Mouse (Mus musculus): ENCODE data around the gene E030018B13Rik. TPM values are rescaled to one million over a fixed set of nuclear protein-coding genes. Genes with fewer than 3 reads are reported as not detected.

Gene E030018B13Rik
- not detected for total RNA-seq (2021)
- long read RNA-seq, experiment 1, result 0 reads
- long read RNA-seq, experiment 2, result 0 reads

GRCm38 (mm10) chr7:63916268-63916907 is at the start of gene E030018B13Rik:
Gene E030018B13Rik, plus strand, starts transcription at chr7:63916857.
- no peak for DNase-seq (ENCODE audit: low spot score in 2 of 2)

DNA sequence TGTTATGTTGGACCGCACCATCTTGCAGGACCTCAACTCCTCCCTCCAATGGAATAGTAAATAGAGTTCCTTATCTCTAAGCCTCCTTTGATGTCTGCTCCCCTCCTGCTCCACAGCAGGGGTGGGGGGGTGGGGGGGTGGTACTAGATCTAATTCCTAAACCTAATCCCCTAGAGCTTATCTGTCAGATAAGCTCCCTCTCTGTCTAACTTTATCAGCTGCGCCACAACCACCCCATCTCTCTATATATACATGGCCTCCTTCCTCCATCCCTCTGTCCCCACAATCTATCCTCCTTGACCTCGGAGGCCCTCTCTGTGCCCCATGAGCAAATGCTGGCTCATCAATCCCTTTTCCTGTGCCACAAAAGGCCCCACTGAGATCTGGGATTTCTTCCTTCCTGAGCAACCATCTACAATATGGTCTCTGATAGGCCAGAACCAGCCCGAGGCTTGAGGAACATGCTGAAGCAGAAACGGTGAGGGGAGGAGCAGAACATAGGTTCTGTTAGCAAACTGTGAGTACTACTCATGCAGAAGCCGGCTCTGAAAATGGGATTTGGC is 48.2 kb upstream of the E030018B13Rik start:
- DNase-seq (ENCODE audit: low spot score in 2 of 2), result no peak

DNA sequence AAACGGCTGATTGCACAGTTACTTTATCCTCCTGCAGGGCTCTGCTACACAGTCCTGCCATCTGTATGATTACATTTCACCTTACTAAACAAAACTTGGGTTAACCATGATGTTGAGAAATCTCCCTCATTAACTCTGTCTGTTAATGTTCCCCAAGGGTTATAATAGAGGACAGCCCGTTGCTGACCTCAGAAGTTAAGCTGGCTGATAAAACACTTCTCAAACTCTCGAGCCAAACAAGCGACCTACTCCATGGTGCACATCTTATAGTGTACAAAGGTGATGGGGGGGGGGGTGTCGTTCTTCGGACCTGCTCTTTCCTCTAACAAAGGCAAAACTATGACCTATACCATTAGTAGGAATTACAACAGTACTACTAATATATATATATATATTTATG is 45.0 kb upstream of the E030018B13Rik start:
- DNase-seq (ENCODE audit: low spot score in 2 of 2), result no peak

DNA sequence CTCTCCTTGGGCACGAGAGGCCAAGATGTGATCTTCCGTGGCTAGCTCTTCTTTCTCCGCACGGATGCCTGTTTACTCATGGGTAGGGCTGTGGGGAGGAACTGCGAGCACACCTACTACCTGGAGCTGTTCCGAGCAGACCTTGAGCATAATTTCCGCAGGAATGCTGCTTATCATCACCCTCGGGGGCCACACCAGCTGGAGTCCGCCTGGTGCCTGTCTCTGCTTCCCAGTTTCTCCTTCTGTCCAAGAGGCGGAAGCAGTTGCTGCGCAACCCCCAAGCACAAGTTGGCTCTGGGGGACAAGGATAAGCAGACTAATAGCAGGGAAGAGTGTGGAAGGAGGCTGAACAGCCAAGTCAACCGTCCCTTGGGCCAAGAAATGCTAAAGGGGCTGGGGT is 42.8 kb upstream of the E030018B13Rik start:
- DNase-seq (ENCODE audit: low spot score in 2 of 2), result no peak

DNA sequence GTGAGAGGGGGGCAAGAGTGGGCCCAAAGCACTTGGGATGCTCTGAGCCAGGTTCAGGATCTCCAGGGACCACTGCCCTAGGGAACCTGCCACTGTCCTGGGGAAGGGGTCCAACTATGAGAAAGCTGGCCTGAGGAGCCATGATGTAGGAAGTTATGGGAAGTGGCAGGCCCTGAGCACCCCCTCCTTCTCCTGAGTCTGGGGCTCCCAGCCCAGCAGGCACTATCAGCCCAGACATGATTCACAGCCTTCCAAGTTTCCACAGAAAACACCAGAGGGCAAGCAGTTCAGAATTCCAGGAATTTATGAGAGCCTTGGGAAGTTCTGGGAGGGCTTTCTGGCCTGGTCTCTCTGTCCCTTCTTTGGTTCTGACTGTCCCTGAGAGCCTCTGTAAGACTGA is 41.0 kb upstream of the E030018B13Rik start:
- DNase-seq (ENCODE audit: low spot score in 2 of 2), result no peak

DNA sequence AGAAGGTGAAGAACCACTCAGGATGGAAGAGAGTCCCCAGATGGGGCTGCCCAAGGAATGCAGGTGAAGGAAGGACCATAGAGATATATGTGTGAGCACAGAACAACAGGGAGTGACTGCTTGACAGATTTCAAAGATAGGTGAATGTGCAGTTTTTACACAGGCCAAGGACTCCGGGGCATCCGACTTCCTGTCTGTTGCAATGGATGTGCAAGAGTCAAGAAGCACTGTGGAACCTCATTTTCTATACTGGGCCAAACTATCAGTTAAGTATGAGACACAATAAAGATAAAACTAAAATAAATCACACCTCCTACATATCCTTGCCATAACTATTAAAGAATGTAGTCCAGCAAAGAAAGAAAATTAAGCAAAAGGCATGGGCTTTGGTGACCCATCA is 40.0 kb upstream of the E030018B13Rik start:
- no peak for DNase-seq (ENCODE audit: low spot score in 2 of 2)

DNA sequence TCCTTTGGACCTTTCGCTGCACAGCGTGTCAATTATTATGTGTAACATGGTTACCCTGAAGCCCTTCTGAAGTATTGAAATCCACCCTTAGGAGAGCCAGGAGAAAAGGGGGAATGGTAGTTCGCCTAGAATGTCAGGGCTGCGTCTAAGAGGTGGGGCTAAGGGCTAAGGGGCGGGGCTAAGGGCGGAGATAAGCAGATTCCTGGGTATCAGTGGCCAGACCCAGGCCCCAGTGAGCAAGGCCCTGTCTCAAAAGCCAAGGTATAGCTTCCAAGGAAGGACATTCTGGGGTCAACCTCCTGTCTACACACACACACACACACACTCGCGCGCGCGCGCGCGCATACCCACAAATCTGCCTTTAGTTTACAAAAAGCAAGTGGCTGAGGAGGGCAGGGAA is 39.0 kb upstream of the E030018B13Rik start:
- no peak for DNase-seq (ENCODE audit: low spot score in 2 of 2)

DNA sequence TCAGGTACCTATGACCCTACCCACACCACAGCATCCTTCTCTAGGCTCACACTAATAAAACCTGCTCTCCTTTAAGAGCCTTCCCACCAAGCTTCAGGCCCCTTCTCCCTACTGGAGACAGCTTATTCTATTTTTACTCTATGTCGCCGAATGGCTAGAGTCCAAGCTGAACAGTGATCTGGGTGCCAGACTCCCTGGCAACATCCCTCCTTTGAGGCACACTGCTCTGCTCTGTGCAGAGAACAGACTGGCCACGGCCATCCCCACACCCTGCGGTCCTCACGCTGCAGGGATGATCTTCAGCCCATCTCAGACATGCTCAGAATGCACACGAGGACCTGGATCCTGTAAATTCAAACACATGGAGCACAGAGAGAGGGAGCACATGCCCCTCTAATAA is 37.1 kb upstream of the E030018B13Rik start:
- no peak for DNase-seq (ENCODE audit: low spot score in 2 of 2)

GRCm38 (mm10) chr7:63882739-63883138 is 33.9 kb upstream of the E030018B13Rik start:
- no peak for DNase-seq (ENCODE audit: low spot score in 2 of 2)

GRCm38 (mm10) chr7:63885025-63885424 is 31.6 kb upstream of the E030018B13Rik start:
- DNase-seq (ENCODE audit: low spot score in 2 of 2), result no peak

- no peak for DNase-seq (ENCODE audit: low spot score in 2 of 2)
These were observed 29.6 kb upstream of the E030018B13Rik start for GRCm38 (mm10) chr7:63887034-63887551.

GRCm38 (mm10) chr7:63887602-63888123 is 29.0 kb upstream of the E030018B13Rik start:
- no peak for DNase-seq (ENCODE audit: low spot score in 2 of 2)

DNA sequence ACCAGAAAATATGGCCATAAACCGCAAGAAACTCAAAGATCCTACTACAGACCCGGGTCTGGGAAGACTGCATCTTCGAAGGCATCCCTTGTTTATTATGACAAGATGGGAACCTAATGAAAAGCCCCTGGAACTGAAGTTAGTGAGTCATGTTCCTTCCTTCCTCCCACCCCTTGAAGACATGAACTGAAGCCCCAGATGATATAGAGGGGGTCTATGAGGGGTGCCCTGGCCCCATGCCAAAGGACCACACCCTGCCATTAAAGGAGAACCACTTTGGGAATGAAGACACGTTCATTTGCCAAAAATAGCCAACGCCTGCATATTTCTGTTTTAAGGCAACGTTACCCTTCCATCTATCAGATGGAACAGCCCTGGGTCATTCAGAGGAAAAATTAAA is 28.0 kb upstream of the E030018B13Rik start:
- no peak for DNase-seq (ENCODE audit: low spot score in 2 of 2)

DNA sequence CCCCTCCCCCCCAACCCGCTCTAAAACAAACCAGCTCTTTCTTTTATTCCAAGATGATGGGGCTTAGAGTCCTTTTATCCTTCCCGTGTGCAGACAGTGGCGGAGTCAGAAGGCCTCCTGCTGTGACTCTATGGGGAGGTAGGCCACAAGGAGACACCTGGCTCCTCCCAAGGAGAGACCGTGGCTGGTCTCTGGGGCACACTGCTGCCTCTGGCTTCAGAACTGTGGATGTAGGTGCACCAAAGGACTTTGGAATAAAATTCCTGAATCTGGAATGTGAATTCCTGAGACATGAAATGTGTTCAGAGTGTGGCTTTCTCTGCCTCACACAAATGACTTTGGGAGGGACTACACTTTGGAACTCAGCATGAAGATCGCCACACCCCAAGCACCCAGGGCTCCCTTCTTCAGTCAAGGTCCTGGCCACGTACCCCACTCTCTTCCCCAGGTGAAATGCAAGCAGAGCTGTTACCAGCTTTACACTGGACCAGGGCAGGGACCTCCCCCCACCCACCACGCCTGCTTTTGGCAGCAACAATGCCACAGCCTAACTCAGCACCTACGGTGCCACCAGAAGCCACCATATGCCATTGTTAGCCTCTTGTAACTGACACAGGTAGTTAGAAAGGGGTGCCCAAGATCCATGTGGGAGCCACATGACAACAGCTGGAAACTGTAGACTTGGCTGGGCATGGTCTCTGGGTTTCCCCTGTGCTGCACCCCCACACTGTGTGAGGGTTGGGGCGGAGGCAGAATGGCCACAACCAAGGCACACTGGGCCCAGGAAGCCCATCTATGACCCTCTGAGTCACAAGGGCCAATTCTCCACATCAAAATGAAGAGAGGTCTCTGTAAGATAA is 27.3 kb upstream of the E030018B13Rik start:
- no peak for DNase-seq (ENCODE audit: low spot score in 2 of 2)

- no peak for DNase-seq (ENCODE audit: low spot score in 2 of 2)
These were observed 25.1 kb upstream of the E030018B13Rik start for GRCm38 (mm10) chr7:63891488-63892075.

DNA sequence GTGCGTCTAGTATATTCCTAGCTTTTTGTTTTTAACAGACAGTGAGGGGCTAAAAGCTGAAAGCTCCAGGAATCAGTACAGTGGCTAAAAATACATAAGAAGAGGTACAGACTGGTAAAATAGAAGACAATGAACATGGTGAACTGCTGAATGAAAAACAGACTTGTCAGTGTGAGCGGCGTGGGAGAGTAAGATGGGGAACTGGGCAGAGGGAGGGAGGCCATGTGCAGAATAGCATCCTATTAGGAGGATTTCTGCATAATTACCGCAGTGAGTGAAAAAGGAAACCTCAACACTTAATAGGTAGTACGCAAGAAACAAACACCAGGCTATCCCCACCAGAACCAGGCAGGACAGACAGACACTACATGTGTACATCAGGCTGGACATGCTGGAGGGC is 23.5 kb upstream of the E030018B13Rik start:
- DNase-seq (ENCODE audit: low spot score in 2 of 2), result no peak

DNA sequence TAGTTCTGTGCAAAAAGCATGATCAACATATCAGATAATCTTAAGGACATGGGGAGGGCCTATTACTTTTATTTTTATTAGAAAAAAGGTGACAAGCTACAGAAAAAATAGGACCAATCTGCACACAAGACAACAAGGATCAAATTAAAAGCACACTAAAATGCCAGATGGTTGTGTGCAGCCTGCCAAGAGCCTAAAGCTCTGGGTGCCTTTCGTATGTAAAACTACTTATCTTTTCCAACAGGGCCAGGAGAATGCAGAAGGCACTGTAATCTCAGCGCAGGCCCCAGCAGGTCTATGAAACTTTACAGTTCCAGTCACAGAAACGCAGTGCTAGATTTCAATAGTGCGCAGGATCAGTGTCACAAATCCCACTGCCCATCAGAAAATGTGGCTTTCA is 22.9 kb upstream of the E030018B13Rik start:
- no peak for DNase-seq (ENCODE audit: low spot score in 2 of 2)

GRCm38 (mm10) chr7:63894662-63895061 is 22.0 kb upstream of the E030018B13Rik start:
- DNase-seq (ENCODE audit: low spot score in 2 of 2), result no peak

- DNase-seq (ENCODE audit: low spot score in 2 of 2), result no peak
These were observed 21.4 kb upstream of the E030018B13Rik start for GRCm38 (mm10) chr7:63895223-63895622.

- DNase-seq (ENCODE audit: low spot score in 2 of 2), result no peak
These were observed 20.2 kb upstream of the E030018B13Rik start for GRCm38 (mm10) chr7:63896276-63896967.
